Mouse (Mus musculus) megakaryocyte progenitor cell, adult 5-6 weeks (primary cell): ENCODE results near the gene Fgfr1op. TPM values are rescaled to one million over a fixed set of nuclear protein-coding genes. Genes with fewer than 3 reads are reported as not detected.
"Not testable (repeated sequence)": the region's sequence is repeated elsewhere in the genome, so short reads cannot be mapped to it uniquely, and the experiment has no call there.

ENCODE experiments used
- ATAC-seq: replicated peaks from 2 replicates; pipeline ENCODE4 v1.8.0; 2016; ENCODE audit warnings: mild to moderate bottlenecking, moderate TSS enrichment, inconsistent platforms; ENCODE audit not compliant: poor library complexity
- total RNA-seq, 2 experiments: library from RNA; stranded (forward) in 1 of 2; stranded (reverse) in 1 of 2; fragments of 157-497, 149-512 nt in 1 of 2; fragments of 200-1000 nt in 1 of 2; gene quantifications; 2 replicates each; pipeline versions ENCODE4 v1.2.3 to v1.2.4; 2015 to 2017

Gene Fgfr1op
- total RNA-seq (2015) (44.8 and 47.1 TPM in 2 replicates), total RNA-seq (2017) (49.2 and 57.0 TPM in 2 replicates)

DNA sequence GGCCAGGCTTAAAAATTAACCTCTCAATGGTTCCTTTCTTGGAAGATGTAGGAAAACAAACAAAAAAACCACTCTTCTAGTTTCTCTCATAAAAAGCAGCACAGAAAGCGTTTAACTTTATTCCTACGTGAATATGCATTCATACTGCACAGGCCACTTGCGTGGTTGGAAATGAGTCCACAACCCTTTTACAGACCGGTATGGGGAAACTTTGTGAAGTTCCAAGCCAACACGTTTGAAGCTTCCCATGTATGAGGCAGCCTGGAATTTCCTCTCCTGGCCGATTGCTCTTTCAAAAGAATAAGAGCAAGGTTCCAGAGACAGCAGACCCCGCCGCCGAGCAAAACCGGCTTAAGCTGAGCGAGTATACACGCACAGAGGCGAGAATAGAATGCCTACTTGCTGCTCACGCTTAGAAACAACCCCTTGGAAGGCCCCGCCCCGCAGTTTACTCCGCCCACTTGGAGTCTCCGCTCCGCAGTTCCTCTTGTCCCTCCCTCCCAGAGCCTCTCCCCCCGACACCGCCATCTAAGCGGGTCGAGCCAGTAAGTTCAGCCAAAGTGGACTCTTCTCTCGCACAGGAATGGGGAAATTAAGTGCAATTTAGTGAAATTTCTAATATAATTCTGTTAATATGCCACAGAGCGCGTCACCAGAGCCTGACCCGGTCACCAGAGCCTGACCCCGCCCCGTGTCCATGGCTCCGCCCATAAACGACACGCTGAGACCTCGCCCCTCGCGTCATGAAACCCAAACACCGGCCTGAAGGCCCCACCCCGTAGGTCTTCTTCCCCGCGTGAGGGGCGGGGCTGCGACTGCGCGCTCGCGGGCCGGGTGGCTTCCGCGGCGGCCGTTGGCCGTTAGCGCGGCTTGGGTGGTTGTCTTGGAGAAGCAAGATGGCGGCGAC lies at the start of gene Fgfr1op:
TSS of gene Fgfr1op (plus strand) at position 801 of the 907 bp plus-strand sequence.
- ATAC-seq, result peak; percentile 83

DNA sequence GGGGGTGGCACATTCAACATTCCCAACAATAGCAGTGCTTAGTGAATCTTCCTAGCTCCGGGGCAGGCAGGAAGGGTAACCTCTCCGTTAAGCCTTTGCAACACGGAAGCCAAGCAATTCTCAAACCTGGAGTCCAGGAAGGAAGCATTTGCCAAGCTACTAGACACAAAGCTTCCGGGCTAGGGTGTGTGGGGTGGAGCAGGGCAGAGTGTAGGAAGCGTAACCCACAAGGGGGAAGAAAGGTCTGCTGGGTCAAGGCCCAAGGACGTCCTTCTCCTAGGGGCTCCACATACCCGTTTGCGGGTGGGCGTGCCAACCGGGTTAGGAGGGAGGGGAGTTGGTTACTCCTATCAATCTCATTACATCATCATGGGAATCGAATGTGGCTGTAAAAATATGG lies 48.9 kb upstream of the Fgfr1op start:
- ATAC-seq, result peak; percentile 93

DNA sequence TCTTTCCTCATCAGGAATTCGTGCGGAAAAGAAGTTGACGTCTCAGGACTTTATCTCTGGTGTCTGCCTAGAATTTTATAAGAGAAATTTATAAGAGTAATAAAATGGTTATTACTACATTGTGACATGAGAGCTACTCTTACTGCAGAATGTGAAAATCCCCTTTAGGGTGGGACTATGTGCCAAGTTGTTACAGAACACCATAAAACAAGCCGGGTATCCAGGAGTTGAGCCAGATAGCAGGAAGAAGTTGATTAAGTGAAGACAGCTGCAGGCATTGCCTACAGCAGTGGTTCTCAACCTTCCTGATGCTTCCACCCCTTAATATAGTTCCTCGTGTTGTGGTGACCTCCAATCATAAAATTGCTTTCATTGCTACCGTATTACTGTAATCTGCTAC lies 48.4 kb upstream of the Fgfr1op start:
- ATAC-seq, result not testable (repeated sequence)

DNA sequence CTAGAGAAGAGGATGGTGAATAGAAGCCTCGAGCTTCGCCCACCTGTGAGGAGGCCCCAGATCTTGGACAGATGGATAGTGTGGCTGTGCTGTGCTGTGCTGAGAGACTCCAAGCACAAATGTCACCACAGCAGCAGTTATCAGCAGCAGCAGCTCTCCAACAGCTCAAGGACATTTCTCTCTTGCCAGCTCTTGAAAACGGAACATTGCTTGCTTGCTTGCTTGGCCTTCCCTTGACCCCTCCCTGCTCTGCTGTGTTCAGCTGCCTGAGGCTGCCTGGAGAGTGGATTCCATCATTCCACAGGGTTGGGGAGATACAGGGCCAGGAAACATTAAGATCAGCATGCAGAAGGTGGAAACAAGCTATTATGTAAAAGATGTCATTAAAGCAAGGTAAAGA lies 42.3 kb upstream of the Fgfr1op start:
- peak; percentile 37; the same call in 1 of the 2 replicates for ATAC-seq

DNA sequence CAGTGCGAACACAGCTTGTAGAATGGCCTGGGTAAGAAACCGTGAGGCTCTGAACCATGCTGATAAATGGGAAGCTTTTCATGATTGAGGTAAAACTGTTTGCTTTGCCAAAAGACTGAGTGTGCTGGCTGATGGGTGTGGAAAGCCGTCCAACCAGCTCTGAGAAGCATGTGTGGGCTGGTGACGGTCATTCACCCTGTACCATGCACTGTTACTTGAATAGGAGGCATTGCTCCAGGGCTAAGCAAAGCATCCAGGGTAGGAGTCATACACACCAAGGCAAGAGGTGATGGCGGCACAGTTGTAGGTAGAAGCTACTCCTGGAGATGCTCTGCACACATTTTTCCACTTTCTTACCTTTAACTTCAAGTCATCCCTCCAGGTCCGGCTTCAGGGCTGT lies 40.7 kb upstream of the Fgfr1op start:
- ATAC-seq, result not testable (repeated sequence)

DNA sequence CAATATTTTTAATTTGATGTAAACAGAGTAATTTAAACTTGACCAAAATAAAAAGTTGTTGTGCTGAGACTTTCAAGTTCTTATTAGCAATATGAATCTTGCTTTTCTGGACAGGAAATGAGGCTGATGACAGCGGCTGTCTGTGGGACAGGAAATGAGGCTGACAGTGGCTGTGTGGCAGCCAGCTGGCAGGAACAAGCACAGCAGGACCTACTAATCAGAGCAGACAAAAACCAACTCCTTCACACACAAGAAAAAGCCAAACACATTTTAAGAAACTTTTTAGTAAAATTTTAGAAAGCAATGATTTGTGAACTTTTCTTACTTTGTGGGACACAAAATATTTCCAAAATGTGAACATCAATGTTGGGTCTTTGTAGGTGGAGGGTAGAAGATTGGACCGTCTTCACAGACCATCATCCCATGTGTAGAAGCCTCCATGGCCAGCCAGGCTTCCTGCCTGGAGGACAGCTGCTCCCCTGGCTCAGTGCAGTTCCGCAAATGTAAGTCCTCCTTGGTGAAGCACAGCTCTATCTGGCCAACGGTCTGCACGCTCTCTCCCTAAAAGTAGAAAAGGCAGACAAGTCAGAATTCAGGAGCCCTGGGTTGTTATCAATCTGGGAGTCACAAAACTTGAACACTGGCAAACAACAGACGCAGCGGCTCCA lies 36.8 kb upstream of the Fgfr1op start:
- 0 out of 2 replicates have a peak, but pooled peaks have one; percentile 26 for ATAC-seq

DNA sequence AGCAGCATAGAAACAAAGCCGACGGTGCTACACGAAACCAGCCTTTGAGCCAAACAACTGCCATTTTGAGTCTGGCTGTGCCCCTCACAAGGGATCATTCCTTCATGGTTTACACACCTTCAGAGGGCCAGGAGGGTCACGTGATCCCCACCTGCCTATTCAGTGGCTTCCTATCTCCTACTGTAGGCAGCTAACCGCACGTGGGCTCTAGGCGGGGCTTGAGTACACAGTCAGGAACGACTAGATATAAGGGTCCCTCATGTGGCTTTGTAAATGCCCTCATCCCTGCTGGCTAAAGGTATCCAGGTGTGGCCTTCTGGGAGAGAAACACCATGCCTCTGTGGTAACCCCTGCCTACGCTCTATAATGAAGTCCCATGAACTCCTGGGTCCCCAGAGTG lies 35.7 kb upstream of the Fgfr1op start:
- ATAC-seq, result not testable (repeated sequence)

DNA sequence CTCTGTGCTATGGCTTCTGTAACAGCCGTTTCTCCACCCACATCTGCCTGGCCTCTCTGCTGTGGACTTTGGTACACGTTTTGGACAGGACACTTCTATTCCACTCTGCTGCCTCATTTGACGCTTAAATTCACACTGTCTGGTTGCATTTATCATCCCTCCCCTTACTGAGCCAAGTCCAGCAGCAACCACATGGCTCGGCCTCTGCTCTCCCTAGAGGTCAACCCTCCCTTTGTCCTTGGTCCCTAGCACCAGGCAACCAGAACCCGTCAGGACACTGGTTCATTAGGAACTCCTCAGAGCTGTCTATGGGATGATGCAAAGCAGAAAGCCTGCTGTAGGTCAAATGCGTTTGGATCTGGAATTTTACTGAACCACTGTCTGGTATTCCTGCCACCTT lies 34.5 kb upstream of the Fgfr1op start:
- not testable (repeated sequence) for ATAC-seq

DNA sequence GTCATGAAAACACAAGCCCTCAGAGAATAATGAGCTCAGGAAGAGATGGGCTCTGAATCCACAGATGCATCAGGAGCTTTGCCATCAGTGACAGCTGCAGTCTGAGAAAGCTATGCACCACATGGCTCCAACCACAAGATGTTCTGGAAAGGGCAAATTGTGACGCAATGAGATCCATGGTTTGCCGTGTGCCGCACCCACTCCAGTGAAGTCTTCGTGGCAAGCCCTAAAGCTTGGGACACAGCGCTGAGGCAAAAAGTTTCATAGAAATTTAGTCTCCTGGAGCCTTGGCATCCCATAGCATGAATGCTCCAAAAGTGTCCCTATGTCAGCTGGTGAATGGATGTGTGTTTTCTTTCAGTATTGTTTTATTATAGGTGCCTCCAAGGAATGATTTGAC lies 27.2 kb upstream of the Fgfr1op start:
- not testable (repeated sequence) for ATAC-seq

DNA sequence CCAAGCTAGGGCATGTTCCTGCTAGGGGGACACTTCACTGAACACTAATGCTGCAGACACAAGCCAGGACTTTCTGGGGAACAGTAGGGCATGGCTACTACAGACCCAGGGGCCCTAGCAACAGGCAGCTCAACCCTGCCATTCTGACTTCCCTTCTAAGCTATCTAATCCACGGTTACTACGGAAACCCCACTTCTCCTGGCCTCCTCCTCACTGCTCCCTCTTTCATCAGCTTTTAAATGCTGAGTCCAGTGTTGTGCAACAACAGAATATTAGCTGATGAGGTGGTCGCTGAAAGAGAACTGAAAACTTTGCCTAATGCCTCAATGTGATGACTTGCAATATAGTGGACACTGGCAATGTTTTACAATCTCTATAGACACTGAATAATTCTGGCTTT lies 25.1 kb upstream of the Fgfr1op start:
- ATAC-seq, result peak; percentile 89

DNA sequence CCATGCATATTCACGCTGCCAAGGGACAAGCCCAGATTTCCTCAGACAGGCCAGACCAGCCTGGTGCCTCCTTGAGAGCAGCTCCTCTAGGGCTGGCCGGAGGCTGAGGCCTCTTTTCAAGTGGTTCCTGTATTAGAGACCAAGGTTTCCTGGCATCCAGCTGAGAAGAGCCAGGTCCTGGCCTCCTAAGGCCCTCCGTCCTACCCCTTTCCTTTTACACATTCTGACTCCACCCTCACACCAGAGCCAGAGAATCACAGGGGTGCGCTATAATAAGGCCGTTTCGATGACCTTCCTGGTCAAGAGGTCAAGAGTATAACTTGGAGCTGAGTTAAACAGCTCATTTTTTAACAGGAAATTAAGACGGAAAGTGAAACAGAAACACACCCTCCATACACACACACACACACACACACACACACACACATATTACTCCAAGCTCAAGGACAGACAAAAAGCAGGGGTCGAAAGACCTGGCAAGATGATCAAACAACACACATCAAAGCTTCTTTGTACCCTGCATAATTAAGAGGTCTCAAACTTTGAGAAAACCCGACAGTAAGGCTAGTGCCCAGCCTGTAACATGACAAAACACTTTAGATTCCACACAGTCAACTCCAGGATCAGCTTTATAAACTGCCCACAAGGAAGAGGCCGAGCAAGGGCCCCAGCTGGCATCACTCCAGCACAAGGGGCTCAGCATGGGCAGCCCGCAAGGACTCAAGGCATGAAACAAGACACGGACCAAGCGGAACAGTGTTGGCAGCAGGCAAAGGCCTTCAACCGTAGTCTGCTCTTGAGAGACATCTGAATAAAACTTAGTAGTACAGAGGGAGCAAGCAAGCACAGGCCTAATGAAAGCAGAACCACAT lies 21.3 kb upstream of the Fgfr1op start:
- ATAC-seq, result not testable (repeated sequence)

DNA sequence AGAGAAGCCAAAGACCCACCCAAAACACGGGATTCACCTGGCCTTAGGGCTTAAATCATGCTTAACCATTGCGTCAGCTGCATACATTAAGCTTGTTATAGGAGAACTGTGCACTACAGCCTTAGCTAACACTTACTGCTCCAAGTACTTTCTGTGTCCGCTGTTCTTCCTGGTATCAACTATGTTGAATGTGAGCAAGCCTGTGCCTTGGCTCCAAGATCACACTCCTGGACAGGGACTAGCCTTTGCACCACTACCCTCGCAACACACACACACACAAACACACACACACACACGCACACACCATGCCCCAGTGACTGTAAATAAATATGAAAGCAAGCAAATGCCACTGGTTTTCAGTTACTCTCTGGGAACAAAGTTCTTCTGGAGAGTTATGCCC lies 18.4 kb upstream of the Fgfr1op start:
- not testable (repeated sequence) for ATAC-seq

DNA sequence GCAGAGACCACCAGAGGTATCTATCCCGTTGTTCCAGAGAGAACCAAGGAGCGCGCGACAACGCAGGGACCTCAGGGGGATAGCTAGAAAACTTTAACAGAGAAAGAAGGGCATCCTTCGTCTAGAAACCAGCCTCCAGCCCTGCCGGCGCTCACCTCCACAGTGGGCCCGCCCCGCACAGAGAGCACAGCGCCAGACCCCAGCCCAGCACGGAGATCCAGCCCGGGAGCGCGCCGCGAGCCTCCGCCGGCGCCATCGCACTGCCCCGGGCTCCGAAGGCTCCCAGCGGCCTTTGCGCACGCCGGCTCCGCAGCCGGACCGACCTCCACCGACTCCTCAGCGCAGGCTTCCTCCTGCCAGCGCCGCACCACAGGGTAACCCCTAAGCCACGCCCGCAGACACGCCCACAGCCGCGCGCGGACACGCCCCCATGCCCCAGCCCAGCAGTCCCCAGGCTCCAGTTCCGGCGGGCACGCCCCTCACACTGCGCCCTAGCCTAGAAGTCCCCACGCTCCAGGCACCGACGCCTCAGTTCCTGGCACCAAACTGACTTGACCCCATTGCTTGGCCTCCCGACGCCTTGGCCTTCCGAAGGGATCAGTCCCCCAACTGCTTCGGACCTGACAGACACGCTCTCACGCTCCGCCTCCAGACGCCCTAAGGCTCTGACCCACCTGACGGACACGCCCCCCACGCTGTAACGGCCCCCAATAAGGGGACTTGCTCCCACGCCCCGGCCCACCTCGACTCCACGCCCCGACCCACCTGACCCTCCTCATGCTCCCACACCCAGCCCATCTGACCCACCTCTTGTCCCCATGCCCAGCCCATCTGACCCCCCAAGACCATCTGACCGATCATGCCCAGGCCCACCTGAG lies 17.6 kb upstream of the Fgfr1op start, which contains the start of the genes Gm49673 and Rnaset2a:
TSS of gene Gm49673 (minus strand) at position 350 of the 878 bp plus-strand sequence.
TSS of gene Rnaset2a (minus strand) at position 659 of the 878 bp plus-strand sequence.
- peak; percentile 96 for ATAC-seq

DNA sequence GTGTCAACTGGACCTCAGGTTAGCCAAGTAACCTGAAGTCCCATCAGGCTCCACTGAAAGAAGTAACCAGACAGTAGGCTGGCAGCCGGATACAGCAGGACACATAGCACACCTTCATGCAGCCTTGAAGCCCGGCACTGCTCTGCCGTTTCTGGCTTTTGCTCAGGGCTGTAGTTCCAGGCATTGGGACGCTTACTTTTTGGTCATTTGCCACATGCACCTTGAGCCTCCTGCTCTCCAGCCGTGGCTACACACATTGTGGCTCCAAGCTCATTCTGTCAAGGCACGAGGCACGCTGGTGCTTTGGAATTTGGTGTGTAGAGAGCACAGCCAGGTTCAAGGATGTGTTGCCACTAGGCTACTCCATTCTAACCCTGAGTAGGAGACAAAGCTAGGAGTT lies 10.3 kb upstream of the Fgfr1op start:
- ATAC-seq, result not testable (repeated sequence)

DNA sequence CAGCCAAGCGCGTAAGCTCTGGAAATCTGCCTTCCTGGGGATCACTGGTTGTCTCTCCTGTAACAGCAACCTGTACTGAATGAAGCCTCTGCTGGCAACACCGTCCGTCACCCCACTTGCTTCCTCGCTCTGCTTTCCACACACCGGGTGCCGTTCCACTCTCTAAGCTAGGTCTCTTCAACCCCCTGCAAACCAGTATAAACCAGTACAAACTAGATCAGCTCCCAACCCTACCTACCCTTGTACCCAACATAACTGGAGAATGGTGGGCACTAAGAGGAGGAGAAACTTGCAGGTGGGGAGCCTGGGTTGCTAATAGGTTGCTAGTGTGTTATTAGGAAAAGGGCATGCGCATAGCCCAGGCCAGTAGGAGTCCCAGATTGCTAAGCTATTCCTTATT lies 9.3 kb upstream of the Fgfr1op start:
- ATAC-seq, result not testable (repeated sequence)

DNA sequence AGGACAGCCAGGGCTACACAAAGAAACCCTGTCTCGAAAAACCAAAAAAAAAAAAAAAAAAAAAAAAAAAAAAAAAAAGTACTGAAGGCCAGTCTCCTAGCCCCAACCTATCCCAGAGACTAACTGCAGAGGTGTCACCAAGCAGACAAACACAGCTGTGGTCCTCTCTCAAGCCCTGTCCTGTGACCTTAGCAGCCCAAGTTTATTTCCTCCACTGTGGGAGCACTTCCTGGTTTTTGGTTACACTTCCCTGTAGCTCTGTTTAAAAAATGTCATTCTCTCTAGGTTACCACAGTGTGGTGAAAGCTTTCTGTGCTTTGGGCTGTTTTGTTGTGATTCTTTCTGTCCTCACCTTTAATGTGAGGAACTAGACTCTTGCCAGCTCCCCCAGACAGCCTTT lies 6.7 kb upstream of the Fgfr1op start:
- peak; percentile 82 for ATAC-seq

DNA sequence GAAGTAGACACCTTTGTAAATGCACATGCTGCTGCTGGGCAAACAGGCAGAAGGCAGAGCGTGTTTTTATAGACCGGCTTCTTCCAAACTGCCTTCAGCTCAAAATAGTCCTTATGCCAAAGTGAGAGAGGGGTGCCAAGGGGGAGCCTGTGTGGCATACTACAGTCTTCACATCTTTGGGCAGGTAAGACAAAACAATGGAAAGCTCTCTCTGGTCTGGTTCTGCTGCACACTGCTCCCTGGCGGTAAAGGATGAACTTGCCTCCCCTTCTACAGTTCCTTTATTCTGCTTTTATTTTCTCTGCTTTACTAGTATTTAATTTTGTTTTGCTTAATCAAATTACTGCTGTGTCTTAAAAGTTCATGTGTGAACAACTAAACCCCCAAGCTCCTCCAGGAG lies 4.3 kb upstream of the Fgfr1op start:
- ATAC-seq, result not testable (repeated sequence)

DNA sequence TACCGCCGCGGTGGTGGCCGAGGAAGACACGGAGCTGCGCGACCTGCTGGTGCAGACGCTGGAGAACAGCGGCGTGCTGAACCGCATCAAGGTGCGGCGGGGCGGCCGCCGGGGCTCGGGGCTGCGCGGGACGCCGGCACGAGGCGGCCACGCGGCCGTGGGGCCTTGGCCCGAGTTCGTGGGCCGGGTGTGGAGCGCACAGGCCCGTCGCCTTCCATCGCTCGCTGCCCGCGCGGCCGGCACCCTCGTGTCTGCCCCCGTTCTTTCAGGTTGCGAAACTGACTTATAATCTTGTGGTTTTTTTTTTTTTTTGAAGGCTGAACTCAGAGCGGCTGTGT lies 276 bp downstream of the Fgfr1op start:
- ATAC-seq, result peak; percentile 5; the same call in 1 of the 2 replicates

DNA sequence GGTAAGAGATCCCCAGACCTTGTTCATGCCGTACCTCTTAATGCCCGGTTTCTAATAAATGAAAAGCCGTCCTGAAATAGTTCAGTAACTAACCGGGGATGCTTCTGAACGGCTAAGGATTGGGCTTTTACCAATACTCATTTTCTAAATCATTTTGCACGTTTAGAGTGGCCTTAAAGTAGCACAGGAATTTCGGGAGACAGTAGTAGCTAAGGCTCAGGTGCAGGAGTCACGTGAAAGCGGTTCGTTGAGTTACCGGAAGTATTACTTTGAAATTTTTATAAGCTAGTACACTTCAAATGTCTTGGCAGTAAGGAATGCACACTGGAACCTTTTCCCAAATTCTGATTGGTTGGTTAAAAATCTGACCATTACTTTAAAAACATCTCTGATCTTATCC lies 676 bp downstream of the Fgfr1op start:
- not testable (repeated sequence) for ATAC-seq

DNA sequence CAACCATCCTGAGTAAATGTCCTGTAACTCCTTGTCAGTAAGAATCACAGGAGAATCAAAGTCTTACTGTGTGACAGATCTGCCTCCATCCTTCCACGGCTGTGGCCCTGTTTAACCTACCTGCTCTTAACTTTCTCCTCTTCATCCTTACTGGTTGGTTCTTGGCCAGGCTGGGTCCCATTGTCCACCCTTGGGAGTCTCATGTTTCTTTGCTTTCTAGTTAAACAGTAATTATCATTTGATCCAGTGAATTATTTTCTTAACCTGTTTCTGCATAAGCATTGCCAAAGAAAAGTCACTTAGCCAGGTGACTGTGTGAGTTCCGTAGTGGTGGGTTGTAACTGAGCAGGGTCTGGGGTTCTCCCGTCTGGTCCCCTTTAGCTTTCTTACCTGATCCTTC lies 1.2 kb downstream of the Fgfr1op start:
- not testable (repeated sequence) for ATAC-seq
